Mouse (Mus musculus): ENCODE data around the gene Lfng.

Lfng gene

DNA sequence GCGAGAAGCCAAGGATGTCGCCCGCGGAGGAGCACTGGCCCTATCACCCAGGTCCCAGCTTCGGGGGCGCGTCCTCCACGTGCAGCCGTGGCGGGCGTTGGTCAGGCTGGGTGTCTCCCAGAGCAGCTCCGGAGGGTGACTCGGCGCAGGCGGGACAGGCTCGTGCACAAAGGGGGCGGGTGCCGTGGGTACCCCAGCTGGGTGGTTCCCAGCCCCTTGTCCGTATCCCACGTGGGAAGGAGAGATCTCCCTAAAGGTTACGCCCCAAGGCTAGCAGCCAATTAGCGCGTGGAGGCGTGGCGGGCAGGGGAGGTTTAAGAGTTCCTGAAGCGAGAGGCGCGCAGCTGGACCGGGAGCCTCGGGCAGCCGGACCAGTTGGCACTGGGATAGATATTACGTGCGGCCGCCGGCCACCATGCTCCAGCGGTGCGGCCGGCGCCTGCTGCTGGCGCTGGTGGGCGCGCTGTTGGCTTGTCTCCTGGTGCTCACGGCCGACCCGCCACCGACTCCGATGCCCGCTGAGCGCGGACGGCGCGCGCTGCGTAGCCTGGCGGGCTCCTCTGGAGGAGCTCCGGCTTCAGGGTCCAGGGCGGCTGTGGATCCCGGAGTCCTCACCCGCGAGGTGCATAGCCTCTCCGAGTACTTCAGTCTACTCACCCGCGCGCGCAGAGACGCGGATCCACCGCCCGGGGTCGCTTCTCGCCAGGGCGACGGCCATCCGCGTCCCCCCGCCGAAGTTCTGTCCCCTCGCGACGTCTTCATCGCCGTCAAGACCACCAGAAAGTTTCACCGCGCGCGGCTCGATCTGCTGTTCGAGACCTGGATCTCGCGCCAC is at the start of gene Lfng:
TSS of gene Lfng (plus strand) at position 320 of the 835 bp plus-strand sequence.
- peak; percentile 91 for DNase-seq (ENCODE audit: low spot score)

DNA sequence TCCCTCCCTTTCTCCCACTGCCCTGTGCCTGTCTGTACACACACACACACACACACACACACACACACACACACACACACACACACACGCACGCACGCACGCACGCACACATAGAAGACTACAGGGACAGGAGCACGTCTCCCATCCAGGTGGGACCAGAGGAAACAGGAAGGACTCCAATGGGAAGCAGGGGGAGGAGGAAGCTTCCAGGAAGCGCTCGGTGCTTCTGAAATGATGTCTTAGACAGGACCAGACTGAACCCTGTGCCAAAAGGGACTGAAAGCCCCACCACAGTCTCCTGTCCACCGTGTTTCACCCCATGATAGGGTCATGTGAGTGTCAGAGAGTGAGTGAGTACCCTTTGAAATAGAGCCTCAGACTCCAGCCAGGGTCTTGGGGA is 44.5 kb upstream of the Lfng start:
- DNase-seq (ENCODE audit: low spot score) = no peak

DNA sequence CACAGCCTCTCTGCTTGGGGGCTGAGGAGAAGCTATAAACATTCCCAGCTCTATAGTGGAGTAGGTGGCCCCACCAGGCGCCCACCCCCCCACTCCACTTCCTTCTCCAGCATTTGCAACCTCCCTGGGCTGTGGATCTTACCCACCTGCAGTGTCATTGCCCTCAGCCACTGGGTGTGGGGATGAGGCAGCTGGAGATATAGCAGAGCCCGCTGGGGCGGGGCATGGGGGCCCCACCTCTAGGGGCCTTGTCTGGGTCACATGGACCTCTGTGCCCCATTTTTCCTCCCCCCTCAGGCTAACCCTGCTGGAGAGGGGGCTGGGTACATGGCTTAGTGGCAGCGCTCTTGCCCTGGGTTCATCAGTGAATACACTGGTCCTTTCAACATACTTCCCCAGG is 42.2 kb upstream of the Lfng start, which contains the start of gene Grifin:
TSS of gene Grifin (minus strand) at position 176 of the 400 bp plus-strand sequence.
- DNase-seq (ENCODE audit: low spot score) = peak; percentile 51

DNA sequence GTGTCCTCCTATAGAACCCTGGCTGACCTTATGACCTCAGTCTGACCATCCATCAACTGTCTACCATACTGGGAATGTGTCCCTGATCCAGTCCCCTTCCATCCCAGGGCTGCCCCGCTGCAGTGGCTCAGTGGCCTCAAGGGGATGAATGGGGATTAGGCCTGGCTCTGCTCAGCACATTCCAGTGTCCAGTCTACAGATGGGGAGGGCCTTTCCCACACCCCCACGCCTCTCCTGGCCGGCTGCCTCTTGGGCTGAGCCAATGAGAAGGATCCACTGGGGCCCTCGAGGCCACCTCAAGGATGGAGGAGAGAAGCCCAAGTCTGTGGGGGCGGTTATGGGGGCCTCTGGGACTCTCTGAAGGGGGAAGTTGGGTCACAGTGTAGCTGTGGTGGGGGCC is 41.7 kb upstream of the Lfng start:
- no peak for DNase-seq (ENCODE audit: low spot score)

DNA sequence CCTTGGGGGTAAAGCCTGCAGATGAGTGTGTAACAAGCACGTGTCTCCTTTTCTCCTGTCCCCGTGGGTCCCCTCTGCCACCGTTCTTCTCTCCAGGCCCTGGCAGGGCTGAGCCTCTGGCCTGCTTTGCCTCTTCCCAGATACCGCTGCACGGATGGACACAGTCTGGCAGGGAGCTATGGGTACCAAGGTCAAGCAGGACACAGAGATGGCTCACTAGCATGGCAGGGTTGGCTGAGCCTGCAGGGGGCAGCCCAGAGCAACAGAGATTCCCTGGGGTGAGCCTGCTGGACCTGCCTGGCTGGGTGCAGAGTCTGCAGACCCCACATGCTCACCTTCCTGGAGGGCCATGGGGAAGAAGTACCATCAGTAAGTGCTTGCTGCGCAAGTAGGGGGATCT is 41.3 kb upstream of the Lfng start:
- DNase-seq (ENCODE audit: low spot score) = no peak

DNA sequence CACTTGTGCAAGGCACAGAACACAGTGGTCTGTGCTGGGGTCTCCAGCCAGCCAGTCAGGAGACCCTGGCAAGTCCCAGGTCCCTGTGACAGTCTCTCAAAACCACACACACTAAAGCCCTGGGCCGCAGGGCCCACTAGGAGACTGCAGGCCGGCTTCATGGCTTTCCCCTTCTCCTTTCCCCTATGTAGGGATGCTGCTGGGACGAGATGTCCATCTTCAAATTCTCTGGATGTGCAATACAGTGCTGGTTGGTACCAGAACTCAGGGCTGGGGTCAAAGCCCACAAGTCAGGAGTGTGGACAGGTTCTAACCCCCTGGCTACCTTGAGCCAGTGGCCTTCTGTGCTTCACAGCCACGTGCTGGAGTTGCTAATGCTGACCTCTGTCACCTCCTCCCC is 40.8 kb upstream of the Lfng start:
- DNase-seq (ENCODE audit: low spot score) = no peak

- DNase-seq (ENCODE audit: low spot score) = peak; percentile 67
Measured at GRCm38 (mm10) chr5:140567321-140567720, 39.8 kb upstream of the Lfng start.

DNA sequence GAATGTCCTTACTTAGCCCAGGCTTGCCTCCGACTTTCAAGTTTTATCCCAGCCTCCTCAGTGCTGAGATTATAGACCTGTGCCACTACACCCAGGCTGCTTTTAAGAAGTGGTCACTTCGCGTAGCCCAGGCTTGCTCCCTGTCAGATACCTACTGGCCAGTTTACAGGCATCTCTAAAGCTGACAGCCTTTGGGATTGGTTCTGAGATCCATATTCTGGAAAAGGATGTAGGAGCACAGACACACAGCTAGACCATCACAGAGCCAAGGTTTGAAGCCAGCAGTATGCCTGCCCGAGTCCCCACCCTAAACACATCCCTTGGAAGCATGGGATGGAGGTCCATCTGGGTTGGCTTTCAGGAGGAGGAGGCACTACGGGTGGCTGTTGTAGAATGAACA is 39.4 kb upstream of the Lfng start:
- no peak for DNase-seq (ENCODE audit: low spot score)

- DNase-seq (ENCODE audit: low spot score) = peak; percentile 77
Measured at GRCm38 (mm10) chr5:140568321-140568970, 38.7 kb upstream of the Lfng start.

DNA sequence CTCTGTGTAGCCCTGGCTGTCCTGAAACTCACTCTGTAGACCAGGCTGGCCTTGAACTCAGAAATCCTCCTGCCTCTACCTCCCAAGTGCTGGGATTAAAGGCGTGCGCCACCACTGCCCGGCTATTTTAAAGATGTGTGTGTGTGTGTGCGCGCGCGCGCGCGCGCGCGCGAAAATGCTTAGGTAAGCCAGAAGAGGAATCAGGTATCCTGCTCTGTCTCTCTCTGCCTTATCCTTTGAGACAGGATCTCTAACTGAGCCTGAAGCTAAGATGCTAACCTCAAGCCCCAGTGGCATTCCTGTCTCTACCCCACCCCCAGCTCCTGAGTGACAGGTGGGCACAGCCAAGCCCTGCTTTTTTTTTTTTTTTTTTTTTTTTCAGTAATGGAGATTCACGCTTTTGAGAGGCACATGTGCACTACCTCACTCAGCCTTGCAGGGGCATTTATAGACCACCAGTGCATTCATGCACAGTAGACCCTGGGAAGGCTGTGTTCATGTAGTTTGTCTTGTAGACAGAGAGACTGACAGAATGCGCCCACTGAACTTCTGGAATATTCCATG is 38.0 kb upstream of the Lfng start:
- no peak for DNase-seq (ENCODE audit: low spot score)

GRCm38 (mm10) chr5:140570223-140570870 is 36.8 kb upstream of the Lfng start:
- DNase-seq (ENCODE audit: low spot score) = no peak

DNA sequence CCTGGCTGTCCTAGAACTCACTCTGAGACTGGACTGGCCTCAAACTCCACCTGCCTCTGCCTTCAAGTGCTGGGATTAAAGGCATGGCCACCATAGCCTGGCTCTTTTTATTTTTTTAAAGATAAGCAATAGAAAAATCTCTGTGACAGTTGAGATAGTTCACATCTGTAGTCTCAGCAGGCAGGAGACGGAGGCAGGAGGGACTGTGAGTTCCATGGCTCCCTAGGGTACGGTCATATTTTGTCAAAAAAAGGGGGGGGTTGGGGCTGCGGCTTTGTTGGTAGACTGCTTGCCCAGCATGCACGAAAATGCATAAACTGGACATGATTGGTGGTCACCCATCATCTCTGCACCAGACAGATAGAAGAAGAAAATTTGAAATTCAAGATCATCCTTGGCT is 35.9 kb upstream of the Lfng start:
- DNase-seq (ENCODE audit: low spot score) = no peak

GRCm38 (mm10) chr5:140571673-140572072 is 35.4 kb upstream of the Lfng start:
- no peak for DNase-seq (ENCODE audit: low spot score)

DNA sequence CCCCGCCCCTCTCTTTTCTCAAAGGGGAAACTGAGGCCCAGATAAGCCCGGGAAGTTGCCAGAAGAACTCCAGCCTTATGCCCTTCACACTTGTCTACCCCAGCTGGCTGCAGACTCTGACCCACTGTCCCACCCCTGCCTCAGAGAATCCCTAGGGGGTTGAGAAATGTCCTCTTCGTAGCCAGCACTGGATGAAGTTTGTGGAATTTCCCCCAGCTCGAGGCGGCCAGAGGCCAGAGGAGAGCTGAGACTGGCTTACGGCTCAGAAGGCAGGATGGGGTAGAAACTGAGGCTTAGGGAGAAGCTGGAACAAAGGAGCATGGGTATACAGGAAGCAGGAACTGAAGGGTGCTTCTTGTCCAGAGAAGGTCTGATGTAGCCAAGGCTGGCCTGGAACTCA is 34.5 kb upstream of the Lfng start:
- DNase-seq (ENCODE audit: low spot score) = no peak

DNA sequence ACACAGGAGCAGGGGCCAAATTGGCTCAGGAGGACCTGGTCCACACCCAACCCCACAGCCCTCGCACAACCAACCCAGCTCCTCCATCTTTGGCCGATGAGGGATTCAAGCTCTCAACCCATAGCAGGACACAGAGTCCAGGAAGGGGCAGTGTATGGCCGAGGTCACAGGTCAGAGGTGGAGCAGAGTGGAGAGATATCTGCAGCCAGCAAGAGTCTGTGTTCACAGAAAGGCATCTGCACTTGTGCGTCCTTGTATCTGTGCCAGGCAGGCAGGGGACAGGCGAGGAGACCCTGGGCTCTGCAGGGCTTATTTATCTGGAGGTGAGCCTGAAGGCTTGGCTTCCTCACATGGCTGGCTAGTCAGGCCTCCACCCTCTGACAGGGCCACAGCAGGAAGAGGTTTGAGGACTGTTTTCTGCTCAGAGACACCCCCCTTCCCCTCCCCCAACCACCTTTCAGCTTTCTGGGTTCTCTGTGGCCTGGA is 31.7 kb upstream of the Lfng start:
- no peak for DNase-seq (ENCODE audit: low spot score)

DNA sequence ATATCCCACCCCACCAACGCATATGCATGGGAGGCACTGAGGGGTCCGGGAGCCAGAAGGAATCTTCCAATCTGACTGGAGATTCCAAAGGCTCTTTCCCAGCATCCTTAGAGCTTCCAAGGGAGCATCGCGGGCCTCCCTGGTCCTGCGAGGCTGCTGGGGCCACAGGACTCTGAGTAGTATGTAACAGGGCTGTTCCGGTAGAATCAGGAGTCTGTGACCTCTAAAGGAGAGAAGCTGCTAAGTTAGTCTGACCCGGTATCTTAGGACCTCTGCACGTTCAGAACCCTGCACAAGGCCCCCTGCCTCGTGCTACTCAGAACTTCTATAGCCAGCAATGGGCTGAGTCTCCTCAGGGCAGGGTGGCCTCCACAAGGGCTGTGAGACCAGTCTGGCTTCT is 27.9 kb upstream of the Lfng start:
- no peak for DNase-seq (ENCODE audit: low spot score)

DNA sequence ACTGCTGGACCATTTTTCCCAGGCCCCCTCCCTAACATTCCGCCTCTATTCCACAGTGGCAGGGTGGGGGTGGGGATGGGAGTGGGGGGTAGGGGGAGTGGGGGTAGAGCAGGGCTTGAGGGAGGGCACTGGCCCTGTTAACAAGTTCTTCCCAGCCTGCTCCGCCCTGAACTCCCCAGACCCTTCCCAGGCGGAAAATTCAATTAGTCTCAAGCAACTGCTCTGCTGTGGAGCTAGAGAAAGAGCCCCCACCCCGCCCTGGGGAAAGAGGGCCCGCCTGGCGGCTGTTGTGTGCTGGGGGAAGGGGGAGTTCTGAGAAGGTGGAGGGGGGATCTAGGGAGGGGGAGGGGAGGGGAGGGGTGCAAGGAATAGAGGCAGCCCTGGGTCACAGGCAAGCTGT is 27.3 kb upstream of the Lfng start:
- no peak for DNase-seq (ENCODE audit: low spot score)

GRCm38 (mm10) chr5:140581569-140581968 is 25.6 kb upstream of the Lfng start:
- DNase-seq (ENCODE audit: low spot score) = no peak

GRCm38 (mm10) chr5:140582995-140583731 is 24.0 kb upstream of the Lfng start:
- no peak for DNase-seq (ENCODE audit: low spot score)

GRCm38 (mm10) chr5:140583732-140584368 is 23.3 kb upstream of the Lfng start:
- no peak for DNase-seq (ENCODE audit: low spot score)

DNA sequence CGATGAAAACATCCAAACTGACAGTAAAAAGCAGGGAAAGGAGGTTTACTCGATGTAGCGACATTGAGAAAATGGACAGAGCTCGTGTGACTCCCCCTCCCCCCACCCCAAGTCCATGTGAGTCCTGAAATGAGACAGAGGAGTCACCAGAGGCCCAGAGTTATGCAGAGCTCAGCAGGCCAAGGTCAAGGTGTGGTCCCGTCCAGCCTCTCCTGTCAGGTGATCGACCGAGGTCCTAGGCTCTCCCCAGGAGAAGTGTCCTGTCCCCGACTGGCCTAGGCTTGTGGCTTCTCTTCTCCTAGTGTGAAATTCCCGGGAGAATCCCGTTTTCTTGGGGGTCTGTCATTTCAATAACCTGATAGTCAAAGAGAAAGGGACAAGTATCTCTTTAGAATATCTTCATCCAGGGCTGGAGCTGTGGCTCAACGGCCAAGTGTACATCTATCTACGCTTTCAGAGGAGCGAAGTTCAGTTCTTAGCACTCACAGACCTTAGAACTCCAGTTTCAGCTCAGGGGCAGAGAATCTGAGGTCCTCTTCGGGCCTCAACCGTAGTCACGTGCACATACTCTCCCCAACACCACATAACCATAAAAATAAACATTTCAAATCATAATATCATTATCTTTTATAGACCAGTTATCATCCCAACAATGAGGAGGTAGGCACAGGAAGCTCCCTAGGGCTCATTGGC is 17.9 kb upstream of the Lfng start:
- no peak for DNase-seq (ENCODE audit: low spot score)
